Mouse (Mus musculus) forebrain, embryonic 13.5 days (tissue): ENCODE data around the gene Rnf212. TPM values are rescaled to one million over a fixed set of nuclear protein-coding genes. Genes with fewer than 3 reads are reported as not detected.

ENCODE experiments used
- ATAC-seq: fragments of 200-750 bp; cut with Nextera tagmentation; 2 replicates; pipeline ENCODE4 v1.8.0; 2017
- H3K27ac ChIP-seq: fragments of 300-500 bp; sonication (generic); 2 replicates; pipeline ENCODE4 v1.5.1; 2015; ENCODE audit warnings: inconsistent platforms, mild to moderate bottlenecking, moderate library complexity
- H3K27me3 ChIP-seq: fragments of 300-500 bp; sonication (generic); 2 replicates; pipeline ENCODE4 v1.6.1; 2015; ENCODE audit warnings: mild to moderate bottlenecking, inconsistent platforms
- H3K36me3 ChIP-seq: fragments of 300-500 bp; sonication (generic); 2 replicates; pipeline ENCODE4 v1.6.1; 2015; ENCODE audit warnings: mild to moderate bottlenecking, inconsistent platforms; ENCODE audit not compliant: poor library complexity, severe bottlenecking
- H3K4me1 ChIP-seq: fragments of 300-500 bp; sonication (generic); 2 replicates; pipeline ENCODE4 v1.6.1; 2015; ENCODE audit warnings: inconsistent platforms
- H3K4me2 ChIP-seq: fragments of 300-500 bp; sonication (generic); 2 replicates; pipeline ENCODE4 v1.6.1; 2015; ENCODE audit warnings: inconsistent platforms, mild to moderate bottlenecking, moderate library complexity
- H3K4me3 ChIP-seq: fragments of 300-500 bp; sonication (generic); 2 replicates; pipeline ENCODE4 v1.5.1; 2015; ENCODE audit warnings: mild to moderate bottlenecking, inconsistent platforms
- H3K9ac ChIP-seq: fragments of 300-500 bp; sonication (generic); 2 replicates; pipeline ENCODE4 v1.6.1; 2015; ENCODE audit warnings: mild to moderate bottlenecking, inconsistent platforms
- H3K9me3 ChIP-seq: fragments of 300-500 bp; sonication (generic); replicated peaks from 2 replicates; pipeline ENCODE4 v1.6.1; 2016; ENCODE audit warnings: inconsistent platforms
- WGBS: fragments of 180-500 bp; shearing (Covaris S2); methylation state at CpG from one replicate; pipeline ENCODE4 v1.1.7; 2015; 5-methylcytosine and 5-hydroxymethylcytosine counted together
- polyA plus RNA-seq: library from polyadenylated mRNA; unstranded; fragments of >200 nt; fragmentation: Nextera tagmentation; extraction: Ambion mirVana; gene quantifications from 2 replicates; pipeline ENCODE4 v1.2.1, GENCODE M21; 2015

Gene Rnf212
- polyA plus RNA-seq, 1 experiment from 2014 or later, result not detected

- Histone ChIP-seq H3K4me3 (no peak overlapping the region), H3K9me3 (no peaks in the 10 kb centered on the region), H3K36me3 (no peaks in the 10 kb centered on the region), H3K27ac (no peak overlapping the region), H3K27me3 (no peaks in the 10 kb centered on the region), H3K4me2 (no peak overlapping the region), H3K9ac (no peak overlapping the region), H3K4me1 (no peaks in the 10 kb centered on the region)
- WGBS, result 48% methylated on average over 2 of the region's 2 CpGs
- no peak for ATAC-seq
Measured at GRCm38 (mm10) chr5:108742596-108742995, 32.2 kb downstream of the Rnf212 start.

GRCm38 (mm10) chr5:108741844-108742243 is 32.9 kb downstream of the Rnf212 start:
- no peak for ATAC-seq
- H3K4me2 ChIP-seq, result no peak overlapping the region
- H3K9ac ChIP-seq, result no peak overlapping the region
- 85% methylated on average over 2 of the region's 2 CpGs for WGBS
- H3K27me3 ChIP-seq, result no peaks in the 10 kb centered on the region
- H3K9me3 ChIP-seq, result no peaks in the 10 kb centered on the region
- H3K27ac ChIP-seq, result no peak overlapping the region
- H3K36me3 ChIP-seq, result no peaks in the 10 kb centered on the region
- no peaks in the 10 kb centered on the region for H3K4me1 ChIP-seq
- H3K4me3 ChIP-seq, result no peak overlapping the region

DNA sequence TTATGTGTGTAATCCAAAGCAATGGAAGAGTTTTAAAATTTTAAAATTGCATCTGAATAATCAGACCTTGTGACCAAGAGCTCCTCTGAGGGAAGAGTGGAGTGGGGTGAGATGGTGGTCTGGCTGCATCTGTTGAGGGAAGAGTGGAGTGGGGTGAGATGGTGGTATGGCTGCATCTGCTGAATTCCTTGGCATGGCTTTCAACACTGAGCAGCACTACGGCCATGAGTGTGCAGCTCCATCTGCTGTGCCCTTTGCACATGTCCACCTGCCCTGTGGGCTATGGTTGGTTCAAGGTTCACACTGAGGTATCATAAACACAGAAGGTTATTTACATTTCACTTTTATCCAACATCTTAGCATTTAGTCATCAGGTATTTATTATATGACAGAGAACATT is 47.4 kb downstream of the Rnf212 start:
- no peak overlapping the region for H3K9ac ChIP-seq
- 0 out of 2 replicates have a peak, but pooled peaks cover 3% of the 10 kb centered on the region for H3K4me1 ChIP-seq
- H3K9me3 ChIP-seq, result no peaks in the 10 kb centered on the region
- H3K4me2 ChIP-seq, result no peak overlapping the region
- no peaks in the 10 kb centered on the region for H3K36me3 ChIP-seq
- 75% methylated on average over 1 of the region's 1 CpGs for WGBS
- H3K27ac ChIP-seq, result no peak overlapping the region
- no peak for ATAC-seq
- H3K4me3 ChIP-seq, result no peak overlapping the region
- H3K27me3 ChIP-seq, result no peaks in the 10 kb centered on the region

GRCm38 (mm10) chr5:108726557-108727248 is 48.1 kb downstream of the Rnf212 start:
- Histone ChIP-seq H3K9me3 (no peaks in the 10 kb centered on the region), H3K4me1 (0 out of 2 replicates have a peak, but pooled peaks cover 3% of the 10 kb centered on the region), H3K27me3 (no peaks in the 10 kb centered on the region), H3K36me3 (no peaks in the 10 kb centered on the region), H3K9ac (no peak overlapping the region), H3K4me3 (no peak overlapping the region), H3K27ac (no peak overlapping the region), H3K4me2 (no peak overlapping the region)
- peak; percentile 86 for ATAC-seq
- WGBS, result 19% methylated on average over 5 of the region's 5 CpGs

DNA sequence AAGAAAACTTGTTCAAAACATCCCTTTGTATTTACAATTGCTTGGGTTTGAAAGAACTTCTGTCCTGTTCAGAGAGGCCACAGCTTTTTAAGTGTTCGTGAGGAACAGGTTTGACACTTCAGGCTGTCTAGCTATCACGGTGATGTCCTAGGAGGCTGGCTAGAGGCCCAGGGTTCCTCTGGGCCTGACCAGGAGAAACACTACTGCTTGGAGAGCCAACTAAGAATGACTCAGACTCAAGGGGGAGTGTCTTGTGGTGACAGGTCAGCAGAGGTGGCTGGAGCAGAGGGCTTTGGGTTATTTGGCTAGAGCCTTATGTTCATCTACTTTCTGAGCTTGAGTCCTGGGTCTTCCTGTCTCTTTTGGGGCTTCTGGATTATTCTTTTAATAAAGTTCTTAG is 50.8 kb downstream of the Rnf212 start:
- Histone ChIP-seq H3K27ac (no peak overlapping the region), H3K27me3 (no peaks in the 10 kb centered on the region), H3K4me2 (no peak overlapping the region), H3K36me3 (no peaks in the 10 kb centered on the region), H3K9me3 (no peaks in the 10 kb centered on the region), H3K4me1 (0 out of 2 replicates have a peak, but pooled peaks cover 3% of the 10 kb centered on the region), H3K9ac (no peak overlapping the region), H3K4me3 (no peak overlapping the region)
- ATAC-seq, result no peak
- WGBS, result 75% methylated on average over 2 of the region's 2 CpGs

DNA sequence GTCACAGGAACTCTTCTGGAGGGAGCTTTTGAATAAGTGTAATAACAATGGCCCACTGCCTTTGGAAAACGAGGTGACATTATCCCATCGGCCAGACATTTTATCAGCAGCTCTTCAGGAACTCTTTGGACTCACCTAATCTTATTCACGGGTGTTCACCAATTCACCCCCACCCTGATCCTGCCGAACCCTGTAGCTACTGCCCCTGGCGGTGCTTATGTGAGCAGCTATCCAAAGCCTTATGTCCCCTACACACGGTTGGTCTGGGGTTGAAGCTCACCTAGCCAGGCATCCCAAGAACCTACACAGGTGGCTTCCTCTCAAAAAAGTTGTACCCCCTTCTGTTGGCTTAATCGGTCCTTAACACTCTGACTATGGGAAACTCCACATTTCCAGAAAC is 55.0 kb downstream of the Rnf212 start:
- Histone ChIP-seq H3K4me3 (no peak overlapping the region), H3K27me3 (no peaks in the 10 kb centered on the region), H3K27ac (no peak overlapping the region), H3K9me3 (no peaks in the 10 kb centered on the region), H3K36me3 (no peaks in the 10 kb centered on the region), H3K4me2 (no peak overlapping the region), H3K4me1 (peaks cover 9% of the 10 kb centered on the region; the same call in 1 of the 2 replicates), H3K9ac (no peak overlapping the region)
- 63% methylated on average over 7 of the region's 7 CpGs for WGBS
- no peak for ATAC-seq

DNA sequence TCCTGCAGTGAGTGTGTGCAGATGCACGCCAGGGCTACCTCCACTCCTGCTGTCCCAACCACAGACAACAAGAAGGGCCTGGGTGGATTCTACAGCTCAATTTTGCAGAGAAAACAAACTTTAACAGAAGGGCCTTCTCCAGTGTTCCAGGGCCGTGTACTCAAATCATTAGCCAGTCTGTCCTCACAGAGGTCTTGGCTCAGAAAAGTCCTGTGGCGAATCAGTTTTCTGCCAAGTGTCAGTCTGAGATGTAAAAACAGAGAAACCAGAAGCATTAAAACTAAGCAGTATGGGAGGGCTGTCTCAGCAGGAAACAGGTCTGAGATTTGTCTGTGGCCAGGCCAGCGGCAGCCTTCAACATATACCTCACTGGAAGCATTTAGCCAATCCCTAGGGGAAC is 56.7 kb downstream of the Rnf212 start:
- Histone ChIP-seq H3K36me3 (no peaks in the 10 kb centered on the region), H3K4me1 (peaks cover 9% of the 10 kb centered on the region; the same call in 1 of the 2 replicates), H3K27me3 (no peaks in the 10 kb centered on the region), H3K9me3 (no peaks in the 10 kb centered on the region), H3K4me3 (no peak overlapping the region), H3K9ac (no peak overlapping the region), H3K27ac (no peak overlapping the region), H3K4me2 (no peak overlapping the region)
- no peak for ATAC-seq
- 44% methylated on average over 4 of the region's 4 CpGs for whole genome bisulfite sequencing

DNA sequence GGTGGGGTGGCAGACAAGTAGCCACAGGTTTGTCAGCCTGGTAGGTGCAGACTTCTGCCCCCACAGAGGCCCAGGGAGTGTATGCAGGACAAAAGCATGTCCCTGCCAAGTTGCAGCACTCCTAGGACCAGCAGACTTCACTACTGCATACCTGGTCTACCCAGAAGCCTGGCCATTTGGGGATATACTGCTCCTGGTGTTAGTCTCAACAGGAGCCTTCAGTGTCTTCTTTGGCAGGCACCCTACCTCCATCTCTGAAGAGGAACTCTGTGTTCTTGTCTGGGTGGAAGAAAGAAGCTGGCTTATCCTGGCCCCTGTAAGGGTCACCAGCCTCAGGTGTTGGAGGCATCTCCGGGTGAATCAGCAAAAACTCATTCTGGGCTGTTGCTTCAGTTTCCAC is 58.8 kb downstream of the Rnf212 start:
- 94% methylated on average over 1 of the region's 1 CpGs for WGBS
- H3K4me3 ChIP-seq, result no peak overlapping the region
- H3K36me3 ChIP-seq, result no peaks in the 10 kb centered on the region
- no peak overlapping the region for H3K9ac ChIP-seq
- no peaks in the 10 kb centered on the region for H3K27me3 ChIP-seq
- no peak overlapping the region for H3K27ac ChIP-seq
- peaks cover 9% of the 10 kb centered on the region; the same call in 1 of the 2 replicates for H3K4me1 ChIP-seq
- no peaks in the 10 kb centered on the region for H3K9me3 ChIP-seq
- ATAC-seq, result no peak
- H3K4me2 ChIP-seq, result no peak overlapping the region

DNA sequence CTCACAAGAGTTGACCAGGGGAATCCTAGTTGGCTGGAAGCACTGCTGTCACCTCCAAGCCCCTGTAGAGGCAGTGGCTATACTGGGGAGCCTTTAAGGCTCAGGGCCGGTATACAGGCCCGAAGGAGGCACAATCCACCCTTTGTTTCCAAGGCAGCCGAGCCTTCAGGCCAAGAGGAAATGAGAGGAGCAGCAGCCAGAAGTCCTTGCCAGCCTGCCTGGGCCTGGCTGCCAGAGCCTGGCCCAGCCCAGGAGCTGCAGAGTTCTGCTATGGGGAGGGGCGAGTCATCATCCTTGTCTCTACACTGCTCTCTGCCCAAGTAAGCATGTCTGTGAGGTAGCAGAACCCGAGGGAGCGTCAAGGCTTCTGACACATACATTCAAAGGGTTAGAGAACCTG is 60.6 kb downstream of the Rnf212 start:
- H3K27ac ChIP-seq, result no peak overlapping the region
- WGBS, result 64% methylated on average over 6 of the region's 6 CpGs
- peaks cover 9% of the 10 kb centered on the region; the same call in 1 of the 2 replicates for H3K4me1 ChIP-seq
- no peaks in the 10 kb centered on the region for H3K27me3 ChIP-seq
- no peaks in the 10 kb centered on the region for H3K9me3 ChIP-seq
- peak; percentile 36; the same call in 1 of the 2 replicates for ATAC-seq
- no peak overlapping the region for H3K4me2 ChIP-seq
- H3K9ac ChIP-seq, result no peak overlapping the region
- H3K4me3 ChIP-seq, result no peak overlapping the region
- H3K36me3 ChIP-seq, result no peaks in the 10 kb centered on the region

- ATAC-seq, result 0 out of 2 replicates have a peak, but pooled peaks have one; percentile 13
- H3K9me3 ChIP-seq, result no peaks in the 10 kb centered on the region
Measured at GRCm38 (mm10) chr5:108713691-108714090, 61.1 kb downstream of the Rnf212 start.

GRCm38 (mm10) chr5:108713096-108713495 is 61.7 kb downstream of the Rnf212 start:
- 87% methylated on average over 2 of the region's 2 CpGs for WGBS
- no peak overlapping the region for H3K27ac ChIP-seq
- H3K4me3 ChIP-seq, result no peak overlapping the region
- peaks cover 6% of the 10 kb centered on the region; the same call in 1 of the 2 replicates for H3K4me1 ChIP-seq
- H3K4me2 ChIP-seq, result no peak overlapping the region
- no peak for ATAC-seq
- H3K9me3 ChIP-seq, result no peaks in the 10 kb centered on the region
- no peaks in the 10 kb centered on the region for H3K27me3 ChIP-seq
- no peak overlapping the region for H3K9ac ChIP-seq
- no peaks in the 10 kb centered on the region; the same call in 1 of the 2 replicates for H3K36me3 ChIP-seq

More at GRCm38 (mm10) chr5:108713691-108714090, 61.1 kb downstream of the Rnf212 start:
- no peak overlapping the region for H3K27ac ChIP-seq
- no peaks in the 10 kb centered on the region; the same call in 1 of the 2 replicates for H3K36me3 ChIP-seq
- H3K4me3 ChIP-seq, result no peak overlapping the region
- H3K4me2 ChIP-seq, result no peak overlapping the region
- no peak overlapping the region for H3K9ac ChIP-seq
- no peaks in the 10 kb centered on the region for H3K27me3 ChIP-seq
- peaks cover 9% of the 10 kb centered on the region; the same call in 1 of the 2 replicates for H3K4me1 ChIP-seq

DNA sequence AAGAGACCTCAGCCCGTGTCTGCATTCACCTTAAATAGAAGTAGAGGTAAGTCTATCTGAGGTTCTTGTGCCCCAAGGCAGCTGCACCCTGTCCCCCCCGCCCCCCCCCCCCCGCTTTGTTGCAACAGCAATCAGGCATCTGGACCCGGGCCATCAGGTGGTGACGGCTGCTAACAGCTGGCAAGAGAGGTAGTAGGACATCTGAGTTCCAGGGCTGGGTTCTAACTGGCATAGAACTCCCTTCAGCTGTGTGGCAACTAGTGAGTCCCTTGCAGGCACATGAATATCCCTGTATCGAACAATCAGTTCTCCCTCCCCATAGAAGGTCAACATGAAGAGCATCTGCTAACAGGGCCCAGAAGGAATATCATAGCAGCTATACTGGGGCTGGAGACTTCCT is 62.8 kb downstream of the Rnf212 start:
- WGBS, result 92% methylated on average over 6 of the region's 6 CpGs
- H3K36me3 ChIP-seq, result peaks cover 10% of the 10 kb centered on the region; the same call in 1 of the 2 replicates
- H3K4me3 ChIP-seq, result no peak overlapping the region
- no peak overlapping the region for H3K9ac ChIP-seq
- no peaks in the 10 kb centered on the region for H3K27me3 ChIP-seq
- H3K9me3 ChIP-seq, result no peaks in the 10 kb centered on the region
- H3K4me1 ChIP-seq, result no peaks in the 10 kb centered on the region
- no peak overlapping the region for H3K4me2 ChIP-seq
- ATAC-seq, result no peak
- no peak overlapping the region for H3K27ac ChIP-seq
